Mouse (Mus musculus) C2C12 (cell line): Measurements from ENCODE around the gene Ncam1. TPM values are rescaled to one million over a fixed set of nuclear protein-coding genes. Genes with fewer than 3 reads are reported as not detected.

Experiments
- H3K27me3 ChIP-seq: one replicate; pipeline ENCODE4 v1.6.1; 2011; ENCODE audit not compliant: control insufficient read depth, insufficient read depth, insufficient read length
- H3K36me3 ChIP-seq: one replicate; pipeline ENCODE4 v1.6.1; 2011; ENCODE audit not compliant: control insufficient read depth, insufficient read depth
- H3K4me3 ChIP-seq: one replicate; pipeline ENCODE4 v1.5.1; 2011; ENCODE audit warnings: mild to moderate bottlenecking, control low read depth; ENCODE audit not compliant: poor library complexity, insufficient read depth, severe bottlenecking
- H3K79me2 ChIP-seq: one replicate; pipeline ENCODE4 v1.6.1; 2011; ENCODE audit not compliant: control insufficient read depth, insufficient read depth
- H3K79me3 ChIP-seq: one replicate; pipeline ENCODE4 v1.6.1; 2011; ENCODE audit warnings: low read depth, control low read depth
- H3ac ChIP-seq: one replicate; pipeline ENCODE3; 2011; ENCODE audit warnings: low read depth; ENCODE audit not compliant: control insufficient read depth, insufficient read length
- CEBPB ChIP-seq: IDR thresholded peaks from one replicate; pipeline ENCODE4 v1.6.1; 2011; ENCODE audit warnings: low read depth, mild to moderate bottlenecking, control low read depth, moderate library complexity
- CTCF ChIP-seq: IDR thresholded peaks from one replicate; pipeline ENCODE4 v1.5.1; 2011; ENCODE audit not compliant: control insufficient read depth, insufficient read depth, insufficient read length
- FOSL1 ChIP-seq: IDR thresholded peaks from one replicate; pipeline ENCODE4 v1.8.0; 2011; ENCODE audit warnings: mild to moderate bottlenecking, low read length; ENCODE audit not compliant: poor library complexity, insufficient read depth, severe bottlenecking
- MAX ChIP-seq: IDR thresholded peaks from one replicate; pipeline ENCODE4 v1.6.1; 2011; ENCODE audit warnings: mild to moderate bottlenecking, control low read depth
- MYOD1 ChIP-seq: IDR thresholded peaks from one replicate; pipeline ENCODE4 v1.6.1; 2011; ENCODE audit warnings: low read depth; ENCODE audit not compliant: control insufficient read depth, insufficient read length
- MYOG ChIP-seq: IDR thresholded peaks from one replicate; pipeline ENCODE4 v1.6.1; 2011; ENCODE audit not compliant: control insufficient read depth, insufficient read length; ENCODE audit errors: extremely low read depth
- USF1 ChIP-seq: IDR thresholded peaks from one replicate; pipeline ENCODE4 v1.6.1; 2011; ENCODE audit warnings: low read depth, mild to moderate bottlenecking, control low read depth, moderate library complexity
- polyA plus RNA-seq: library from polyadenylated mRNA; unstranded; fragments of >200 nt; fragmentation: generic; extraction: Trizol; gene quantifications from one replicate; pipeline ENCODE4 v1.2.1, GENCODE M21; 2012; ENCODE audit warnings: missing spikeins

The Ncam1 gene
- polyA plus RNA-seq, 1 experiment, result 41.5 TPM

GRCm38 (mm10) chr9:49797821-49798571, 729 bp downstream of the Ncam1 start:
- peak overlapping the region; percentile 75 for H3K4me3 ChIP-seq
- H3K79me2 ChIP-seq, result peaks cover 49% of the 10 kb centered on the region
- TF ChIP-seq MYOG, result no peak
- peak; percentile 20 for TF ChIP-seq CEBPB
- TF ChIP-seq FOSL1, result no peak
- no peaks in the 10 kb centered on the region for H3K36me3 ChIP-seq
- H3K79me3 ChIP-seq, result peaks cover 28% of the 10 kb centered on the region
- H3ac ChIP-seq, result peak overlapping the region; percentile 89
- H3K27me3 ChIP-seq, result no peaks in the 10 kb centered on the region

GRCm38 (mm10) chr9:49797508-49797820, 1.3 kb downstream of the Ncam1 start:
- Histone ChIP-seq H3K79me3 (peaks cover 28% of the 10 kb centered on the region), H3K36me3 (no peaks in the 10 kb centered on the region), H3ac (peak overlapping the region; percentile 89), H3K27me3 (no peaks in the 10 kb centered on the region), H3K79me2 (peaks cover 53% of the 10 kb centered on the region), H3K4me3 (peak overlapping the region; percentile 75)
- TF ChIP-seq MYOD1 (no peak), USF1 (no peak), CEBPB (no peak), FOSL1 (no peak), CTCF (no peak), MAX (no peak), MYOG (no peak)

GRCm38 (mm10) chr9:49796618-49797507, 1.9 kb downstream of the Ncam1 start:
- peaks cover 33% of the 10 kb centered on the region for H3K79me3 ChIP-seq
- no peaks in the 10 kb centered on the region for H3K27me3 ChIP-seq
- peak overlapping the region; percentile 89 for H3ac ChIP-seq
- peak overlapping the region; percentile 75 for H3K4me3 ChIP-seq
- H3K36me3 ChIP-seq, result peaks cover under 1% of the 10 kb centered on the region
- H3K79me2 ChIP-seq, result peaks cover 59% of the 10 kb centered on the region
- TF ChIP-seq MYOG (no peak), MAX (peak; percentile 58), CTCF (no peak)

- no peak overlapping the region for H3ac ChIP-seq
- H3K79me2 ChIP-seq, result peaks cover 68% of the 10 kb centered on the region
- no peak overlapping the region for H3K4me3 ChIP-seq
- TF ChIP-seq USF1 (no peak), CTCF (no peak), FOSL1 (no peak), MYOD1 (no peak), MAX (no peak), MYOG (no peak), CEBPB (no peak)
- H3K79me3 ChIP-seq, result peaks cover 42% of the 10 kb centered on the region
- peaks cover 7% of the 10 kb centered on the region for H3K36me3 ChIP-seq
- no peaks in the 10 kb centered on the region for H3K27me3 ChIP-seq
Observed at GRCm38 (mm10) chr9:49795881-49796280, 2.8 kb downstream of the Ncam1 start.

GRCm38 (mm10) chr9:49793987-49794550, 4.7 kb downstream of the Ncam1 start:
- TF ChIP-seq USF1 (no peak), MYOD1 (peak; percentile 74)
- no peaks in the 10 kb centered on the region for H3K27me3 ChIP-seq
- H3K4me3 ChIP-seq, result no peak overlapping the region
- H3K36me3 ChIP-seq, result peaks cover 7% of the 10 kb centered on the region
- no peak overlapping the region for H3ac ChIP-seq
- peaks cover 51% of the 10 kb centered on the region for H3K79me3 ChIP-seq
- H3K79me2 ChIP-seq, result peaks cover 85% of the 10 kb centered on the region

- Histone ChIP-seq H3K79me3 (peaks cover 53% of the 10 kb centered on the region), H3K4me3 (no peak overlapping the region), H3K79me2 (peaks cover 90% of the 10 kb centered on the region), H3K36me3 (peaks cover 7% of the 10 kb centered on the region), H3K27me3 (no peaks in the 10 kb centered on the region), H3ac (no peak overlapping the region)
- no peak for TF ChIP-seq FOSL1
- TF ChIP-seq USF1, result no peak
- no peak for TF ChIP-seq CEBPB
- no peak for TF ChIP-seq MYOG
- no peak for TF ChIP-seq MYOD1
- no peak for TF ChIP-seq MAX
- no peak for TF ChIP-seq CTCF
Observed at GRCm38 (mm10) chr9:49793241-49793640, 5.5 kb downstream of the Ncam1 start.
